Mouse (Mus musculus) kidney, adult 8-10 months (tissue): ENCODE measurements at regions not wholly inside any gene's neighbourhood (a gene's known extent, or its start where the extent isn't known, plus 50 kb on each side); places are given as distances from the start of the nearest gene placed in this dataset.
A peak's percentile ranks its signal among the peaks of the same experiment; 100 is the strongest.

Source experiments
- DNase-seq, 2 experiments: peaks; one replicate each; pipeline ENCODE4 v3.0.0; 2022

DNA sequence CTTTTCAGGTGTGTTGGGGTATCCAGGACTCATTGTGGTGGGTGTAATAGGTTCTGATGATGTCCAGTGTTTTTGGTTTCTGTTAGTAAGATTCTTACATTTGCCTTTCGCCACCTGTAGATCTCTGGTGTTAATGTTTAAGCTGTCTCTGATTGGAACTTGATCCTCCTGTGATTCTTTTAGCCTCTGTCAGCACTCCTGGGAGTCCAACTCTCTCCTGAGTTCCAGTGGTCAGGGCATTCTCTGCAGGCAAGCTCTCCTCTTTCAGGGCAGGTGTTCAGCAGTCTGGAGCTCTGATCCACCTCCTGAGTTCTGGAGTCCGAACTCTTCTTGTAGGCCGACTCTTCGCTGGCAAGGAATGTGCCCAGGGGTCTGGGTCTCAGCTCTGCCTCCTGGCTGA is 274.9 kb upstream of the Pou3f2 start:
- peak; percentile 30 to 45 for DNase-seq
